Mouse (Mus musculus): ENCODE data around the gene Tcf20. TPM values are rescaled to one million over a fixed set of nuclear protein-coding genes. Genes with fewer than 3 reads are reported as not detected.

The Tcf20 gene
- polyA plus RNA-seq, 2 experiments = 2.9 to 5.7 TPM

GRCm38 (mm10) chr15:83010990-83011664, 23.5 kb upstream of the Tcf20 start:
- Histone ChIP-seq H3K4me2 (ENCODE audit: low read depth) (no peak overlapping the region), H3K27ac (no peak overlapping the region), H3K4me3 (ENCODE audit: insufficient read depth in 1 of 2, low read depth in 2 of 2, low read length in 2 of 2) (no peak overlapping the region), H3K9ac (replicated peaks) (no peak overlapping the region), H3K36me3 (replicated peaks; ENCODE audit: control insufficient read depth, insufficient read depth, low read depth) (no peaks in the 10 kb centered on the region), H3K27me3 (ENCODE audit: control insufficient read depth, insufficient read depth, low read length) (no peaks in the 10 kb centered on the region), H3K4me1 (replicated peaks; ENCODE audit: control insufficient read depth in 2 of 2, insufficient read depth in 2 of 2, low read length in 1 of 2) (peaks cover 0 to 10% of the 10 kb centered on the region in 2 experiments; a peak in 2 of 4 replicates), H3K9me3 (ENCODE audit: control insufficient read depth, low read length) (no peaks in the 10 kb centered on the region)
- DNase-seq (ENCODE audit: low read depth in 3 of 3, low spot score in 3 of 3) (no peak), ATAC-seq (ENCODE audit: insufficient read depth) (no peak)
- no peak for TF ChIP-seq CTCF (IDR thresholded peaks at IDR 0.05; ENCODE audit: low read depth)
- TF ChIP-seq EP300 (IDR thresholded peaks at IDR 0.05; ENCODE audit: low read depth) = no peak
- WGBS (ENCODE audit: insufficient replicate concordance) = 65% methylated on average over 15 of the region's 15 CpGs

- Histone ChIP-seq H3K4me1 (replicated peaks; ENCODE audit: control insufficient read depth in 2 of 2, insufficient read depth in 2 of 2, low read length in 1 of 2) (peaks cover 0 to 10% of the 10 kb centered on the region in 2 experiments; a peak in 2 of 4 replicates), H3K9ac (replicated peaks) (no peak overlapping the region), H3K4me2 (ENCODE audit: low read depth) (no peak overlapping the region), H3K9me3 (ENCODE audit: control insufficient read depth, low read length) (no peaks in the 10 kb centered on the region), H3K27me3 (ENCODE audit: control insufficient read depth, insufficient read depth, low read length) (no peaks in the 10 kb centered on the region), H3K27ac (no peak overlapping the region), H3K36me3 (replicated peaks; ENCODE audit: control insufficient read depth, insufficient read depth, low read depth) (no peaks in the 10 kb centered on the region), H3K4me3 (ENCODE audit: insufficient read depth in 1 of 2, low read depth in 2 of 2, low read length in 2 of 2) (no peak overlapping the region)
- ATAC-seq (ENCODE audit: insufficient read depth) (no peak), DNase-seq (ENCODE audit: low read depth in 3 of 3, low spot score in 3 of 3) (no peak)
- WGBS (ENCODE audit: insufficient replicate concordance) = 65% methylated on average over 8 of the region's 8 CpGs
- TF ChIP-seq CTCF (IDR thresholded peaks at IDR 0.05; ENCODE audit: low read depth) = no peak
- TF ChIP-seq EP300 (IDR thresholded peaks at IDR 0.05; ENCODE audit: low read depth) = no peak
These were observed 22.8 kb upstream of the Tcf20 start for GRCm38 (mm10) chr15:83010423-83010822.

GRCm38 (mm10) chr15:83009532-83009931, 21.9 kb upstream of the Tcf20 start:
- Histone ChIP-seq H3K27me3 (ENCODE audit: control insufficient read depth, insufficient read depth, low read length) (no peaks in the 10 kb centered on the region), H3K9me3 (ENCODE audit: control insufficient read depth, low read length) (no peaks in the 10 kb centered on the region), H3K4me3 (ENCODE audit: insufficient read depth in 1 of 2, low read depth in 2 of 2, low read length in 2 of 2) (no peak overlapping the region), H3K27ac (no peak overlapping the region), H3K36me3 (replicated peaks; ENCODE audit: control insufficient read depth, insufficient read depth, low read depth) (no peaks in the 10 kb centered on the region), H3K9ac (replicated peaks) (no peak overlapping the region), H3K4me2 (ENCODE audit: low read depth) (no peak overlapping the region), H3K4me1 (replicated peaks; ENCODE audit: control insufficient read depth in 2 of 2, insufficient read depth in 2 of 2, low read length in 1 of 2) (peaks cover 0 to 10% of the 10 kb centered on the region in 2 experiments; a peak in 2 of 4 replicates)
- DNase-seq (ENCODE audit: low read depth in 3 of 3, low spot score in 3 of 3) = peak in 1 of 3 experiments; percentile 16
- TF ChIP-seq CTCF (IDR thresholded peaks at IDR 0.05; ENCODE audit: low read depth) (no peak), EP300 (IDR thresholded peaks at IDR 0.05; ENCODE audit: low read depth) (no peak)
- WGBS (ENCODE audit: insufficient replicate concordance) = 43% methylated on average over 6 of the region's 6 CpGs
- no peak for ATAC-seq (ENCODE audit: insufficient read depth)

- H3K9me3 ChIP-seq (ENCODE audit: control insufficient read depth, low read length) = no peaks in the 10 kb centered on the region
- H3K27ac ChIP-seq = no peak overlapping the region
- H3K36me3 ChIP-seq (replicated peaks; ENCODE audit: control insufficient read depth, insufficient read depth, low read depth) = no peaks in the 10 kb centered on the region
- DNase-seq (ENCODE audit: low read depth in 3 of 3, low spot score in 3 of 3) (no peak), ATAC-seq (ENCODE audit: insufficient read depth) (no peak)
- TF ChIP-seq CTCF (IDR thresholded peaks at IDR 0.05; ENCODE audit: low read depth) = no peak
- no peak for TF ChIP-seq EP300 (IDR thresholded peaks at IDR 0.05; ENCODE audit: low read depth)
- no peak overlapping the region for H3K4me2 ChIP-seq (ENCODE audit: low read depth)
- H3K4me3 ChIP-seq (ENCODE audit: insufficient read depth in 1 of 2, low read depth in 2 of 2, low read length in 2 of 2) = no peak overlapping the region
- WGBS (ENCODE audit: insufficient replicate concordance) = 41% methylated on average over 13 of the region's 13 CpGs
- no peaks in the 10 kb centered on the region for H3K27me3 ChIP-seq (ENCODE audit: control insufficient read depth, insufficient read depth, low read length)
- peaks cover 0 to 10% of the 10 kb centered on the region in 2 experiments; a peak in 2 of 4 replicates for H3K4me1 ChIP-seq (replicated peaks; ENCODE audit: control insufficient read depth in 2 of 2, insufficient read depth in 2 of 2, low read length in 1 of 2)
- H3K9ac ChIP-seq (replicated peaks) = no peak overlapping the region
These were observed 21.2 kb upstream of the Tcf20 start for GRCm38 (mm10) chr15:83008761-83009423.

- ATAC-seq (ENCODE audit: insufficient read depth) = no peak
- H3K27me3 ChIP-seq (ENCODE audit: control insufficient read depth, insufficient read depth, low read length) = no peaks in the 10 kb centered on the region
- TF ChIP-seq CTCF (IDR thresholded peaks at IDR 0.05; ENCODE audit: low read depth) = no peak
- TF ChIP-seq EP300 (IDR thresholded peaks at IDR 0.05; ENCODE audit: low read depth) = no peak
- no peak overlapping the region for H3K4me3 ChIP-seq (ENCODE audit: insufficient read depth in 1 of 2, low read depth in 2 of 2, low read length in 2 of 2)
- H3K27ac ChIP-seq = no peak overlapping the region
- H3K9ac ChIP-seq (replicated peaks) = no peak overlapping the region
- H3K4me2 ChIP-seq (ENCODE audit: low read depth) = 0 out of 2 replicates have a peak overlapping the region, but pooled peaks have one; percentile 24
- no peaks in the 10 kb centered on the region for H3K36me3 ChIP-seq (replicated peaks; ENCODE audit: control insufficient read depth, insufficient read depth, low read depth)
- H3K9me3 ChIP-seq (ENCODE audit: control insufficient read depth, low read length) = no peaks in the 10 kb centered on the region
- H3K4me1 ChIP-seq (replicated peaks; ENCODE audit: control insufficient read depth in 2 of 2, insufficient read depth in 2 of 2, low read length in 1 of 2) = peaks cover 0 to 10% of the 10 kb centered on the region in 2 experiments; a peak in 2 of 4 replicates
- 64% methylated on average over 15 of the region's 15 CpGs for WGBS (ENCODE audit: insufficient replicate concordance)
- DNase-seq (ENCODE audit: low read depth in 3 of 3, low spot score in 3 of 3) = no peak
These were observed 19.8 kb upstream of the Tcf20 start for GRCm38 (mm10) chr15:83007346-83007920.

All from liver, embryonic 14.5 days (tissue).